Mouse (Mus musculus) B cell, adult 2 months (primary cell): ENCODE measurements around the gene Ltc4s.

Experiments used
- DNase-seq, 2 experiments: peaks; one replicate each; pipeline ENCODE4 v3.0.0; 2022

Gene Ltc4s

DNA sequence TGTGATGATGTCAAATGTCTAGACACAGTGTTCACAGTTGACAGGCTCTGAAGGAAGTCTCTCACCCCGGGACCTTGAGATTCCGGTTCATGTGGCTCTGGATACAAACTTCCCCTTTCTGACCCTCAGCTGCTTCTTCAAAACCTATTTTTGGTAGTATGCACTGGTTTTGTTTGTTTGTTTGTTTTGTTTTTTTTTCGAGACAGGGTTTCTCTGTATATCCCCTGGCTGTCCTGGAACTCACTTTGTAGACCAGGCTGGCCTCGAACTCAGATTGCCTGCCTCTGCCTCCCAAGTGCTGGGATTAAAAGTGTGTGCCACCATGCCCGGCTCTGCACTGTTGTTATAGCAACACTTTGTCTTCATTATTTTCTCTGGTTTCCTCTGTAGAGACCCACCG is 5.5 kb upstream of the Ltc4s start:
- DNase-seq, result peak; percentile 57 to 62

DNA sequence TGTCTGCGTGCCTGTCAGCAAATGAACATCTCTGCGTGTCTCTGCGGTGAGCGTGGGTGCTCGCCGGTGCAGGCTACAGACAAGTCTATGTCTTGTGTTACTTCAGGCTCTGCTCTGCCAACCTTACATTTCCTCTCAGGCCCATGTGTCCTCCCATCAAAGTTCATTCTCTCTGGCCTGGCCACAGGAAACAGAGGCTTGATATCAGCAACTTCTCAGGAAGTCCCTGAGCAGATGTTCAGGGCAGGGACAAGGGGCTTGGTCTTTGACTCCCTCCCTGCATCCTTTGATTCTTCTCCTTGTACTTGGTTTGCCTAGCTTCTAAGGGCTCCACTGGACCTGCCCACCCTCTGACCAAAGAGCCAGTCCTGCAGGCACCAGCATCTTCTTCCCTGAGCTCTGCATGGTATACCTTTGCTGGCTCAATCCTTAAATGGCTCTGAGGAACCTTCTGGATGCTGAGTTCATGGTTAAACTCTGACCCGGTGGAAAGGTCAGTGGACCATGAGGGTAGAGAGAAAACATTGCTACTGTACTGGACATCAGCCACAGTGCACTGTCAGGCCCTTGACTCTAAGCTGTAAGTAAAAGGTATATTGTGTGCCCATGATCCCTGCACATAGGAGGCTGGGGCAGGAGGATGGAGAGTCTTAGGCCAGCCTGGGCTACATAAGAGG is 2.0 kb upstream of the Ltc4s start:
- no peak for DNase-seq

DNA sequence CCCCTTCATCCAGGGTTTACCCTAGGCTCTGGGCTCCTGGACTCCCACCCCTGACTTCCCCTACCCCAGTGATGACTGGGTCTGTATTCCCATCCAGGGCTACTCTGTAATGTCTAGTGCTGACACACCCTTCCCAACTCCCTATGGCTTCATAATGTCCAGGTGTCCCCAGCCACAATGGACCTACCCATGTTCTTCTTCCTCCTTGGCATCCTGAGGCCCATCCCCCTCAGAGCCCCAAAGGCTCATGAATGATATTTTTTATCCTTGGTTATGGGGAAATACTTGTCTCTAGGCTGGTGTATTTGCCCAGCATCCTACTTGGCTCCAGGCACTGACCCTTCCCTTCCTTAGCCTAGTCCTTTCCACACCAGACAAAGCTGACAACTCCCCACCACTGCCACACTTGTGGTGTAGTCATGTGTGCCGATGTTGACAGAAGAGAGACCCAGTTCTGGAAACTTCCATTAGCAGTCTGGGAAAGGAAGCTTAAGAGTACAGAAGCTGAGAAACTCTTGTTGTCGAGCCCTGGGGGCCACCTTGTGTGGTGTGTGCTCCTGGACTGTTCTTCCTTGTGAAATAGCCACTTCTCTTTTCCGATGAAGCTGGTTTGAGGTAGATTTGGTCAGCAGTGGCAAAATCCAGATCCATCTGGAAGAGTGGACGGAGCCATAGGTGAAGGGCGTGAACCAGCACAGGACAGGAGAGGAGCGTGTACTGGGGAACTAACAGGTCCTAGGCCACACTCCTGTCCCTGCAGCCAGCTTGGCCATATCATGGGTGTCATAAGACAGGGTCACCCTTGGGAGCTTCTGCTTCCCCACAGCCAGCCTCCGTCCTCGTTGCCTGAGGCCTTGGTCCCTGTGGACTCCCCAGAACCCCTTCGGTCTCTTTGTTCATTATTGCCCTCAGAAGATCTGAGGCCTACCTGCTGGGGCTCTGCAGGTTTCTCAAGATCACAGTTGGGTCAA is 690 bp upstream of the Ltc4s start:
- no peak for DNase-seq

DNA sequence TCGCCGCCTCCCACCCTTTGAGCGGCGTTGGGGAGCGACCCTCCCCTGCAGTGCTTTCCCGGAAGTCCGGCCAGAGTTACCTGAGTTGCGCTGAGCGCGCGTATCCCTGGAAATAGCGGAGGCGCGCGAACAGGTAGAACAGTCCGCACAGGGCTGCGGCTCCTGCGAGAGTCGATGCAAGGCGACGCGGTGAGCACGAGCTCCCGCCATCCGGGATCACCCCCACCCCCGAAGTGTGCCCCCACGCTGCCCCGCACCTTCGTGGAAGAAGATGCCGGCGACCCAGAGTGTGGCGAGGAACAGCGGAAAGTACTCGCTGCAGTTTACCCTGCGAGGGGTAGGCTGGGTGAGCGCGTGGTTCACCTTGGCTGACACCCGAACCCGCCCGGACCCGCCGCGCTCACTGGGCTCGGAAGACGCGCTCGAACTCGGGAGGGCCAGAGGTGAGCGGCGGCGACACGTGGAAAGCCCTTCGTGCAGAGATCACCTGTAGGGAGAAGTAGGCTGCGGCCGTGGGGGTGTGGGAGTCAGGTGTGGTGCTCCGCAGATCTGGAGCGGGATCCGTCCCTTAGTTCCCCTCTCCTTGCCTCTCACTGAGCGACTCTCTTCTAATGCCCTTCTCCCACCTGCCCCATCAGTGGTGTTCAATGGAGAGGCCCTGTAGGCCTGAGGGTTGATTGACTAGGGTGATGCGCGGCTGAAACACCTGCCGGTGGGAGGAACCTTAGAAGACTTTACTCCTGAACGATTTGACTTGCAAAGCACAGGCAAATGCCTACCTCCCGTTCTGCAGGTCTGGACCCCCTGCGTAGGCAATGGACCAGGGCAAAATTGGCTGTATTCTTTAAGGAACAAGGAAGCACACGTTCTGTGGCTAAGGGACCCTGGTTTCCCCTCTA is 1.2 kb downstream of the Ltc4s start:
- peak; percentile 51 to 56 for DNase-seq

DNA sequence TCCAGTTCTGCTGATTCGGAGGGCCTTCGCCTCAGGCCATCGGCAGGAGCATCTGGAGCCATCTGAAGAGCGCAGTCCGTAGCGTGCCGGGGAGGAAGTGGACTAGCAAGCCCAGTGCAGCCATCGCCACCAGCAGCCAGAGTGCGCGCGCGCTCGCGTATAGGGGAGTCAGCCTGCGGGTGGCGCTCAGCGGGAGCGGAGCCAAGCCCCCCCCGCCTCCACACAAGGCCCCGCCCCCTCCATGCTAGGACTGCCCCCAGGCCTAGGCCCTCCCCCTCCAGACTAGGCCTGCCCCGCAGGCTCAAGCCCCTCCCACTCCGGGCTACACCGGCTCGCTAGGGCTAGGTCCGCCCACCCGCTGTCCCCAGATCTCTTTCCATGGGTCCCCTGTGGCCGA is 1.9 kb downstream of the Ltc4s start:
- peak; percentile 94 for DNase-seq

DNA sequence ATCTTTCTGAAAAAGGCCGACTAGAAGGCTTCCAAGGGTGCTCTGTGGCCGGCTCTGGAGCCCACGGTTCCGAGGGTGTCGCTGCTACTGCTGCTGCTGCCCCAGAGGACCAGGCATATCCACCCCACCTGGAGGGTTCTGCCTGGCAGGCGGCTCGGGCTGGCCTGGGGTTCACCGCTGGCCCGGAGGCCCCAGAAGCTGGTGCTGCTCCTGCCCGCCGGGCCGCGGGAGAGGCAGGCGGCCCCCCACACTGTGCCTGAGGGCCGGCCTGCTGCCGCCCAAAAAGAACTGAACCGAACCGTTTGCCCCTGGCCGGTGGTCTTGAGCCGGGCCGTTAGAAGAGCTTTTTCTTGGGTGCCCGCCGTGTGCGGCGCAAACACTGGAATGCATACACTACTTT is 3.8 kb downstream of the Ltc4s start:
- DNase-seq, result no peak

DNA sequence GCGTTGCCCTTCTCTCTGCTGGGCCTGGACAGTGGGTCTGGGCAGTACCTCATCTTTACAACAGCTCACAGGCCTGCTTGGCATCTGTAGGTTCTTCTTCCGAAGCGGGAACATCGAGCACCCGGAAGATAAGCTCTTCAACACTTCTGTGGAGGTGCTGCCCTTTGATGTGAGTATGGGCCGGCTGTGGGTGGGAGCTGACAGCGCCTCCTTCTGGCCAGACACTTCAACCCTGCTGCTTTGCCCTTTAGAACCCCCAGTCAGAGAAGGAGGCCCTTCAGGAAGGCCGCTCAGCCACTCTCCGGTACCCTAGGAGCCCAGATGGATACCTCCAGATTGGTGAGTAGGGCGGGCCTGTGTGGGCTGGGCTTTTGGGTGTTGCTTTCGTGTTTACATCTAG is 4.4 kb downstream of the Ltc4s start:
- peak in 1 of 2 experiments; percentile 40 for DNase-seq

DNA sequence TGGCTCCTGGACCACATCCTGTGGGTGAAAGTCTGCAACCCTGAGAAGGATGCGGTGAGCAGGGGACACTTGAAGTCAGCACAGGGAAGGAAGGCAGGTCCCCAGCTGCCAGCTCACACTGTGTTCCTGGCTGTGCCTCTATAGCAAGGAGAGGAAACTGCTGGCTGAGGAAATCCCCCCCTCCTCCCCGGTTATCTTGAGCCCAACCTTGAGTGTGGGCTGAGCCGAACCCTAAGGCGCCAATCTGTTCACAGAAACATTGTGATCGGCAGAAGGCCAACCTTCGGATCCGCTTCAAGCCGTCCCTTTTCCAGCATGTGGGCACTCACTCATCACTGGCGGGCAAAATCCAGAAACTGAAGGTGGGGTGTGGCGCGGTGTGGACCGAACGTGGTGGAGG is 5.4 kb downstream of the Ltc4s start:
- no peak for DNase-seq

DNA sequence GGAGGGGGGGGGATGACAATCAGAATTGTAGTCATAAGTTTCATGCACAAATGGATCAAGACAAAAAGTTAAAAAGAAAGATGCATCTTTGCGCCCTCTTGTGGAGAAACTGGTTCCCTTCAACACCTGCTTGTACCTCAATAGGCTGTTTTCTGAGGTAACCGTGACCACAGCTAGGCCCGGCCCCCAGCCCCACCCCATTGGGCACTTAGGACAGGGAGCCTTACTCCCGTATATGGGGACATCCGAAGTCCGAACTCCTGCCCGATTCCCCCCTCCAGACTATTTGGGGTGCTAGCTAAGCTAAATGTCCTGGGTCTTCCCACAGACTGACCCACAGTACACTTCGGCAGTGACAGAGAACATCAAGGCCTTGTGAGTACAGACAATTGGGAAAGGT is 7.0 kb downstream of the Ltc4s start:
- DNase-seq, result peak; percentile 74 to 82

DNA sequence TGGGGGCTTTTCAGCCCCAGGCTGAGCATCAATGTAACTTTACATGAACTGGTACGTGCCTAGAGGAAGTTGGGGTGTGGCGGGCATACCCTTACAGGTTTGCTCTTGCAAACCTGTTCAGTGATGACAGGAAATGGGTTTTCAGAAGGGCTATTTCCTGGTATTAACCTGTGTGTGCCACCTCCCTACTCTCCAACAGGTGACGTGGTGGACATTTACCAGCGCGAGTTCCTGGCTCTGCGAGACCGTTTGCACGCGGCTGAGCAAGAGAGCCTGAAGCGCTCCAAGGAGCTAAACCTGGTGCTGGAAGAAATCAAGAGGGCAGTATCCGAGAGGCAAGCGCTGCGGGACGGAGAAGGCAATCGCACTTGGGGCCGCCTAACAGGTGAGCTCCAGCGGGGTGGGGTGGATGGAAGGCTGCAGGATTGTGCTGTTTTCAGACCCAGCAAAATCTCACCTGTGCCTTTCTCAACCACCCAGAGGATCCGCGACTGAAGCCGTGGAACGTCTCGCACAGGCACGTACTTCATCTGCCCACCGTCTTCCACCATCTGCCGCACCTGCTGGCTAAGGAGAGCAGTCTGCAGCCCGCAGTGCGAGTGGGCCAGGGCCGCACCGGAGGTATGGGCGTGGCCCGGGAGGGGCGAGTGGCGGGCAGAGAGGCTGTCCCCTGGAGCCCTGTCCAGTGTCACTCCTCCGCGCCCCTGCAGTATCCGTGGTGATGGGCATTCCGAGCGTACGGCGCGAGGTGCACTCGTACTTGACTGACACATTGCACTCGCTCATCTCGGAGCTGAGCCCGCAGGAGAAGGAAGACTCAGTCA is 7.7 kb downstream of the Ltc4s start:
- no peak for DNase-seq

DNA sequence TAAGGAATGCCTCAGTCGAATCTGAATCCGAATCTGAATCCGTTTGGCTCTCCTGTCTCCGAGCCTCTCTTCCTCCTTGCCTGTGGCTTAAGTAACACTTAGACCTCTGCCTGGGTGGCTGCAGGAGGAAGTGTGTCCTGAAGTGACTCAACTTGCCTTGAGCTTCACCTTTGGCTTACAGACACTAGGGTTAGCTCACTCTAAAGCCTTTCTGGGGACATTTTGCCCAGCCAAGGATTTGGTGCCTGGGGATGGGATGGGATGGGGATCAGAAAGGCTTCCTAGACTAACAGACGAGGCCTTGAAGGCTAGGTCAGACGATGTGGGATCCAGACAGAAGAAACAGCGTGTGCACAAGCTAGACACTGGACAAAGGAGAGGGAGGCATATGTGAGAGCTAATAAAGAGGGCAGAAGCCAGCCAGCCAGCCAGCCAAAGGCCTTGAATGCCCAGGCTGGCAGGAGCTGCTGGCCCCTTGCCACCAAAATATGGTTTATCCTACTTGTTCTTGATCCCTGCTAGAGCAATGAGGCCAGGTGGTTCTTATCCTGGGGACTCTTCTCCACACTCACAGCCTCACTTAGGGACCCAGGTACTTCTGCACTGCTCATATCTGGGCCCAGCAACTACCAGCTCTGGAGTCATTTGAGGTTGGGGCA is 9.0 kb downstream of the Ltc4s start:
- DNase-seq, result no peak

DNA sequence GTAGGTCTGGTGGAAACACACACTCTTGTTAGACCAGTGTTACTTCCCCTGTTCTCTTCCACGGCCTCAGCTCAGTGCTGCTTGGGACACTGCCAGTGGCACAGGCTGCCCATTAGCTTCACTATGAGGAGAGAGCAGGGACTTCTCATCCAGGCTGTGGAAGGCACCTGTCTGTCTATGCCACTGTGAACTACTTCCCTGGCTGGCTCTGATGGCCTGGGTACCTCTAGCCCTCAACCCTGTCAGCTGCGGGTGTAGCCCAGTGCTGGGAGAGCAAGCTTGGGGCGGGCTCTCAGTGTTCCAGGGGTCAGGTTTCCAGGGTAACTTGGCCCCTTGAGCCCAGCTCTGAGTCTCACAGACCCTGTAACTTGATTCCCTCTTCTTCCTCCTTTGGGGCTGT is 9.6 kb downstream of the Ltc4s start:
- DNase-seq, result no peak

DNA sequence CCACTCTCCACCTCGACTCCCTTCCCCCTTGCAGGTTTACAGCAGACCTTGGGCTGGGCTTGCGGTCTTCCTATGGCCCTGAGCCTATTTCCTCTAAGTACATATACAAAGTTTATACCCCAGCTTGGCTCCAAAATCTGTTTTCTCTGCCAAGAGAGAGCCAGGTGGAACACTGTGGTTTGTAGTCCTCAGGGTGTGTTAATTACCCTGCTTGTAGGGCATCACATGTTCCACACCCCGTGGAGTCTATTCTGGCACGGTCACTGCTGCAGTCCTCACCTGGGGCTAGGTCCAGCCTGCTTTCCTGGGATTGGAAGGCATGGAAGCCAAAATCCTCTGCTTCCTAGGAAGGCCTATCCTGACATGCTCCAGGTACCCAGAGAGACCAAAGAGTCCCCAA is 10.7 kb downstream of the Ltc4s start:
- no peak for DNase-seq

DNA sequence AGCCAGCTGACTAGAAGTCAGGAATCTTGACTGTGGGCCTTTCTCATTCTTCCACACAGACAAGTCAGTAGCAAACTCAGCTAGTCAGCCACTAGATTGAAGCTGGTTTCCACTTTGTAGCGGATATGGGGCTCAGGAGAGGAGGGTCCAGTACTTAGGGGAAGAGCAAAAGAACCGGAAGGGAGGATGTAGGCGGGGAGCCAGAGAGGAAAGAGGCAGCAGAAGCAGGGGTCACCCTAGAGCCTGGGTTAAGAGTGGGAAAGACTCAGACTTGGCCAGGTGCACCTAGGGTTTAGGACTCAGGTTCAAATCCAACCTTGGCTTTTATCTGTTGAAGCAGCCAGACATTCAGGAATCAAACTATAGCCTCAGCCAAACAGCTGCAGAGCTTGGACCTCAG is 11.2 kb downstream of the Ltc4s start:
- no peak for DNase-seq

DNA sequence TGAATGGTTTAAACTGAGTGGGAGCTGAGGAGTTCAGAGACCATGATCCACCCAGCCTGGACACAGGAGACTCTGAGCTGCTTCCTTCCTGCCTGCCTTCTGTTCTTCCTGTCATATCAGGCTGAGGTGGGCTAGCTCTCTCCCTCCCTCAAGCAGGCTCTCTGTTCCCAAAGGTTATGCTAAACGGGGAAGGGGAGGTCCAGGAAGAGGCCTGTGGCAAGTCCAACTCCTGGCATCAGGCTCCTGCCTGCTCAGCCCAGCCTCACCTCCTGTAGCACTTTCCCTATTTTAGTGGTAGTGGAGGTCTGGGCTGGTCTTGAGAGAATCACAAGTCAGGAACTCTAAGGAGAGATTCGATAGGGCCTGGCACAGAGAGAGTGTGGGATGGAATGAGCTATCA is 12.0 kb downstream of the Ltc4s start:
- DNase-seq, result no peak

DNA sequence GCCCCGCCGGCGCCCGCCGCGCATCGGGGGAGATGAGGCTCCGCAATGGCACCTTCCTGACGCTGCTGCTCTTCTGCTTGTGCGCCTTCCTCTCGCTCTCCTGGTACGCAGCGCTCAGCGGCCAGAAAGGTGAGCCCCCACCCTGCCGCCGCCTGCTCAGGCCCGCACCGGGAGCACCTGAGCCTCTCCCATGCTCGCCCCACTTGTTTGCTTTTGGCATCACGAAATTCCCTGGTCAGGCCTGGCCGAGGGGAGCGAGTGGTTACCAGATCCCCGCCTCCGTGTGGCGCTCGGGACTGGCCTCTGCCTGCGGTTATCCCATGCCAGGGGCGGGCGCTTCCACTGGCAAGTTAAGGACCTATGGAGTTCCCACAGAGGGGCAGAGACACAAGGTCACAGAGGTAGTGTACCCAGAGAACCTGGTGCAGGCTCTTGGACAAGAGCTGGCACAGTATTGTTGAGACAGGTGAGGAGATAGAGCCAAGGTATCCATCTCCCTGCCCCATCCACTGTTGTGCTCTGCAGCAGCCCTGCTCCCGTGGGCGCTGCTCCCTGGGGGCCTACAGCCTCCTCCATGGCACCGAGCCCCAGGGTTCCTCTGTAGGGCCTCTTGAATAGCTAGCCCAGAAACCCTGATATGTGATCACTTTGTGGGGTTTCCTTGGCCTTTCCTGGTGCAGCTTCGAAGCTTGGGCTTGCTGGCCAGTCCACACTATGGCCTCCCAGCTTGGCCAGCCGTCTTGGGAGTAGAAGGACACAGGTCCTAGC is 12.6 kb downstream of the Ltc4s start:
- peak; percentile 41 to 51 for DNase-seq

DNA sequence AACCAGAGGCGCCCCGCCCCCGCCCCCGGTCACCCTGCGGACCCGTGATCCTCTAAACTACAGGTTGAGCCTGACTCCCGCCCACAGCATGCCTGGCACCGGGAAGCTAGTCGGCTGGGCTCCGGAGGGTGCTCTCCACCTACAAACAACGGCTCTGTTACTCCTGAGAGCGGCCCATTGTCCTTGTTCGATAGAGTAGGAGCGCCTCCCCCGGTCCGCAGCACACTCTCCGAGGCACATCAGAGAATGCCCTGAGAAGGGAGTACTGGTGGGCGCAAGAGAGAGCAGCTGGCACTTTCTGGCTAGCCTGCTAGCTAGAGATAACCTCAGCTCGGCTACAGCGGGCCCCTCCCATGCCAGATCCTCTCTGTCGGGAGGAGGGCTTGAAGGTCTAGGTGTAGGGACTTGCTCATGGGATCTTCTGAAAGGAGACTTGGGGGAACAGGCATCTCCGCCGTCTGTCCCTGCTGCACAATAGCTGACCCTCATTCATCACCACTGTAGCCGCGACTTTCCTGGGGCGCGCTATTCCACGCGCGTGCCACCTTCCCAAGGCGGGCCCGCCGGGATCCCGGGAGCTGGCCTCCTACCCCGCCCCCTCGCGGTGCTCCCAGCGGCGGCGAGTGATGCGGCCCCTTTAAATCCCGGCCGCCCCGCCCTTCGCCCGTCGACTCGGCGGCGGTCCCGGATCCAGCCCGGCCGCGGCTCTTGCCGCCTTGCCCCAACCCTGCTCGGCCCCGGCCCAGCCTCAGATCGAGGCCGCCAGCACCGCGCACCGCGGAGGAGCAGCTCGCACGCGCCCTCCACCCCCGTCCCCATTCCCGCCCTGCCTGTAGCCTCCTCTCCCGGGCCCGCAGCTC is 13.5 kb downstream of the Ltc4s start:
- DNase-seq, result peak; percentile 57 to 58

DNA sequence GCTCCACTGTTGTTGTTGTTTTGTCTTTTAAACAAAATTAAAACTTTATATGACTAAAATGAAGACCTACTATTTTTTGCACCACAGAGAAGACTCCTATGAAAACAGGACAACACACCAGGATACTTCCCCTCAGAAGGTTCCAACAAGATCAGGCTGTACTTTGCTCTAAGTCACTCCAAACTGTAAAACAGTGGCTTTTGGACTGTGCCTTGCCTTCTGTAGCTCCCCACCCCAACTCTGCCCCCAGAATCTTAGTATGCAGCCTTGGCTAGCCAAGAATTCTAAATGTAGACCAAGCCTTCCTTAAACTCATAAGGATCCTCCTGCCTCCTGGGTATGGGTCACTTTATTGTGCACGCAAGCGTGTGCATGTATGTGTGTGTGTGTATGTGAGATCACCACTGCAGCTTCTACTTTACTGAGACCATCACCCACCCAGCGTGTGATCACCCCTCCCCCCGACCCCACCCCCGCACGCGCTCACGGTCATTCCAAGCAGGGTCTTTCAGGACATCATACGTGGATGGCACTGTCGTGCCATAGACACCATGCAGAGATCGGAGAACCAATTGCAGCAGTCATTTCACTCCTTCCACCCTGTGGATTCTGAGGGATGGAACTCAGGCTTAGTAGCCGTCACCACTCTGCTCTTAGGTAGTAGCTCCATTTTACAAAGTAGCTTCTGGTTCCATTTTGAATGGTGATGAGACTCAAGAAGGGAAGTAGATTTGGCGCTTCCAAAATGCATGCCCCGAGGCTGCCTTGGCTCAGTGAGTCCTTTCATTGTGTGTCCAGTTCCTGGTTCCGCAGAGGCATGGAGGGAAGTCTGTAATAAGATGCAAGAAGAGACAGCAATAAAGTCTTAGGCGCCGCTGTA is 14.4 kb downstream of the Ltc4s start:
- DNase-seq, result peak in 1 of 2 experiments; percentile 50
